Mouse (Mus musculus): ENCODE measurements around the gene Kprp.

Gene Kprp

GRCm38 (mm10) chr3:92827108-92827507 lies at the start of gene Kprp:
Kprp (minus strand) TSS chr3:92827247.
- DNase-seq (ENCODE audit: low read depth, low spot score), result no peak

- no peak for DNase-seq (ENCODE audit: low read depth, low spot score)
Observed at GRCm38 (mm10) chr3:92874180-92874579, 47.1 kb upstream of the Kprp start.

GRCm38 (mm10) chr3:92870116-92870515 lies 43.1 kb upstream of the Kprp start, which contains the start of gene 2310050C09Rik:
2310050C09Rik (minus strand) TSS chr3:92870216.
- DNase-seq (ENCODE audit: low read depth, low spot score), result no peak

GRCm38 (mm10) chr3:92851186-92851585 lies 24.1 kb upstream of the Kprp start, which contains the start of gene Lce1l:
Lce1l (minus strand) TSS chr3:92851286.
- DNase-seq (ENCODE audit: low read depth, low spot score), result no peak

GRCm38 (mm10) chr3:92825808-92826207 lies 1.2 kb downstream of the Kprp start:
- DNase-seq (ENCODE audit: low read depth, low spot score), result no peak

- peak; percentile 9 for DNase-seq (ENCODE audit: low read depth, low spot score)
Observed at GRCm38 (mm10) chr3:92816036-92816435, 11.0 kb downstream of the Kprp start.

- no peak for DNase-seq (ENCODE audit: low read depth, low spot score)
Observed at GRCm38 (mm10) chr3:92815581-92815980, 11.5 kb downstream of the Kprp start.

GRCm38 (mm10) chr3:92807791-92808190 lies 19.3 kb downstream of the Kprp start, which contains the start of gene Lce1k:
Lce1k (minus strand) TSS chr3:92807891.
- DNase-seq (ENCODE audit: low read depth, low spot score), result no peak

- no peak for DNase-seq (ENCODE audit: low read depth, low spot score)
Observed at GRCm38 (mm10) chr3:92790414-92790813, 36.6 kb downstream of the Kprp start, which contains the start of gene Lce1j. Lce1j (minus strand) TSS chr3:92790514.

- DNase-seq (ENCODE audit: low read depth, low spot score), result no peak
Observed at GRCm38 (mm10) chr3:92778799-92779198, 48.2 kb downstream of the Kprp start, which contains the start of gene Lce1i. Lce1i (minus strand) TSS chr3:92778899.

Data from WW6 (cell line).